Mouse (Mus musculus): ENCODE measurements around the gene Stambp.

Stambp gene

DNA sequence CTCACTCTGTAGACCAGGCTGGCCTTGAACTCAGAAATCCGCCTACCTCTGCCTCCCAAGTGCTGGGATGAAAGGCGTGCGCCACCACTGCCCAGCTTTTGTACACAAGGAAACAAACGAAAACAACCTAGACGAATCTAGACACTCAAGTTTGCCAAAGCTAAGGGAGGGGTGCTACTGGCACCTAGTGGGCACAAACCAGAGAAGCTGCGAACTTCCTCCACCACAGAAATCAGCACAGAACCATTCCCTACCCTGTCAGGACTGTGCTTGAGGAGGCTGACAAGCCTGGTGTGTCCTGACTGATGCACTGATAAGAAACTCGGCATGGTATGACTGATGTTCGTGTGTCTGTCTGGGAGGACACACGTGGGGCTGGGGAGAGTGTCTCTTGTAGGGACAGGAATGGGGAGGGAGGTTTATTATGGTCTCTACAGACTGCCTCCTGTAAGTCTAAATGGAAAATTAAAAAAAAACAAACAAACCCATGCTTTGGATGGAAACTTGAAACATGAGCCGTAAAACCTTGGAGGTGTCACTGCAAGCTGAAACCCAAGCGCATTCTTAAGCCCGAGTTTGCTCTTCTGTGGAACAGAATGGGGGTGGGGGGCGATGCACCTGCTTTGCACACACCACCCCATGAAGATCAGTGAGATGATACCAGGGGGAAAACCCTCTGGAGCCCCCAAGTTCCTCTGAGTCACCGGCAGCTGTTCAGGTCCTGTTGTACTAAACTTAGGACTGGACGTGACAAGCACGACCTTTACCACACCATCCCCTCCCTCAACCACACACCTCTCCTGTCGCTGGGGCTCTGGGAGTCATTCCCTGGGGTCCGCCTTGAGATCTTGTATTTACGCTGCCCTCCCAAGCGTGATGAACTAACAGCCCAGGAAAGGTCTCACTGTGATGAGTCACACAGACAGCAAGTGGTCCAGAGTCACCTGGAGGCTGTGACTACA is 3.3 kb downstream of the Stambp start:
- peak in 1 of 2 experiments; percentile 33 for DNase-seq (ENCODE audit: low spot score in 2 of 2)

DNA sequence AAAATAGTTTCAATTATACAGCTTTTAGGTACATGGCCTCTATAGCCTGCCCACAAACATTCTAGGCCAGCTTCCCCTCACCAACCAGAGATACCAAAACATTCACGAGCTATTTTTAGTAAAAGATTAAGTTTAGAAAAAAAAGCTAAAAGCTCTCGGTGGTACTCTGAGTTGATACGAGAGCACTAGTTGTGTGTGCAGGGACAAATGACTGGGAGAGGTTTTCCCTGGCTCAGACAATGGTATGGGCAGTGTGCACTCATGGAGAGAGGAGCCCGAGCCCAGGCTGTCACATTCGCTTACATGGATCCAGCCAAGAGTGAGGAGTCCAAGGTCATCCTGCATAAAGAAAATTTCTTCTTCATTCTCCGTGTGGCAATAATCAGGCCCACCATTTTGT is 16.6 kb downstream of the Stambp start:
- no peak for DNase-seq (ENCODE audit: low spot score in 2 of 2)

DNA sequence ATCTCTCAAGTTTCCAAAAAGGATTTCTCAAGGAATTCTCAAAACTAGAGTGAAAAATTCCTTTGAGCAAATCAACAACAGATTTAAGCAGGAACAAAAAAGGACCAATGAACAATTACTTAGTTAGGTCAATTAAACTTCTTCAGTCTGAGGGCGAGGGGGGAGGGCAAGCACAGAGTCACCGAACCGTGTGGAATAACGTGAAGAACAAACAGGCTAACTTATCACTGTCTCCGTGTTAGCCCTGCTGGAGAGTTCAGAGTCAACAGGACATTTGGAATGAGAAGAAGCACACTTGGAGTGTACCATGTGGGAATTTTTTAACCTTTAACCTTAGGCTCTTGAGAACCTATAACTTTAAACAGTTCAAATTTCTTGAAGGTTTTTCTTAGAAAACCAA is 24.2 kb downstream of the Stambp start:
- DNase-seq (ENCODE audit: low spot score in 2 of 2): no peak

DNA sequence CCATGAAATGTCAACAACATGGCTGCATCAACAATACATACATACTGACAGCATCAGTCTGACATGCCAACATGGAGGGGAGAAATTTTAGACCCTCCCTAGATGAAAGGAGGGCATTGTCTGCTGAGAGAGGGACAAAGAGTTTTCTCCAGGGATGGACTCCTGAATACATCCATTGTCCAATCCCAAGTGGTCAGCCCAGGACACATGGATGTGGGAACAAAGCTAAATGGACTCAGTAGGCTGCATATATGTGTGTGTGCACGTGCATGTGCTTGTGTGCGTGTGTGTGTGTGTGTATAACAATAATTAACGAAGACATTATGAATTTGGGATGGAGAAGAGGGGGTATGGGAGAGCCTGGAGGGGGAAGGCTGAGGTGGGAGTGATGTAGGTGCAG is 26.8 kb downstream of the Stambp start:
- no peak for DNase-seq (ENCODE audit: low spot score in 2 of 2)

DNA sequence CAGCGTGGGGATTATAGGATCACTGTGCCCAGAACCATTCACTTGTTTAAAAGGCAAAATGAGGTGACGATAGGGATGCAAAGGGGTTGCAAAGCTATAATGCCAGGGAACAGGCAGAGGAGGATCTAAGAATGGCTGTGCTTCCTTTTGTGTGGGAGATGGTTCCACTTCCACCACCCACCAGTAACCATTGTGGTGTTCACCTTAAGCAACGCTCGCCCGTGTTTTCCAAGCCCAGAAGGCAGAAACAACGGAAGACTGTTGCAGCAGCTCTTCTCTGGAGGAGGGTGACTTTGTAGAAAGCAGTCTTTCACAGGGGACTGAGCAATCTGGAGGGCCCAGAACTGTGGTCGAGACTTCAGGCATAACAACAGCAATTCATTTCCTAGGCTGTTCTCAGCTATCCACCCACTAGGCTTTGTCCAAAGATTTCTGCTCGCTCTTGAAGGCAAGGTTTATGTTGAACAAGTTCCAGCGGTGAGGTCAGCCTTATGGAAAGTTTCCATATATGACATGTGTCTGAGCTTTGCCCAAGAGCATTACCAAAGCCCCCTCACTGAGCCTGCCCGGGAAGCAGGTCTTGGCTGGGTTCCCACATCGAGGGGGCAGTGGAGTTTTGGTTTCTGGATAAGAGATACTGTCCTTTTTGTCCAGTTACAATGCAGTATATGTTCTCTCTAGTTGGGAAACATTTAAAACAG is 30.6 kb downstream of the Stambp start:
- peak; percentile 46 to 55 for DNase-seq (ENCODE audit: low spot score in 2 of 2)

DNA sequence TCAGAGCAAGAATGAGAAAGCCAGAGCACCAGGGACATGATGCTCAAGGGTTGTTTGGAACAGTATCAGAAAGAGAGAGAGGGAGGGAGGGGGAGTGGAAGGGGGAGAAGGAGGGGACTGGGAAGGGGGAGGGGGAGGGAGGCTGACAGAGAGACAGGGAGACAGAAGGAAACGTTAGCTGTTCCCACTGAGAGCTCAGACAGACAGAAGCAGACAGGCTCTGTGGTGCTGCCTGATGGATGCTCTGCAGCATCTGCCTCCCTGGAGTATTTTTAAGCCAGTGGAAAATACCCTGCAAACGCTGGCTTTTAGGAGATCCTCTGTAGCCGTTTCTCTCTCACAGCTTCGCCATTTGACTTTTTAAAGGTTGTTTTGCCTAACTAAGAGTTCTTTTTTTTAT is 32.5 kb downstream of the Stambp start:
- DNase-seq (ENCODE audit: low spot score in 2 of 2): peak in 1 of 2 experiments; percentile 57

DNA sequence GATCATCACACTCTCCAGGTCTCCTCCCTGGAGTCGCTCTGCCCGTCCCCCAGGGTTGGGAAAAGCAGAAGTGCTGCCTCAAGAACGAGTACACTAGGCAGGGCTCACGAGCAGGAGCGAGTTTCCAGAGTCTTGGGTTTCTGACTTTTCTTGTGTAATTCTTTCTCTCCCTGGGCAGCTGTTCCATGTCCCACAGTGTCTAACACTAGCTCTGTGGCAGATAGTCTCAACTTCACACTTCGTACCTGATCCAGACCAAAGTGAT is 35.8 kb downstream of the Stambp start:
- no peak for DNase-seq (ENCODE audit: low spot score in 2 of 2)

DNA sequence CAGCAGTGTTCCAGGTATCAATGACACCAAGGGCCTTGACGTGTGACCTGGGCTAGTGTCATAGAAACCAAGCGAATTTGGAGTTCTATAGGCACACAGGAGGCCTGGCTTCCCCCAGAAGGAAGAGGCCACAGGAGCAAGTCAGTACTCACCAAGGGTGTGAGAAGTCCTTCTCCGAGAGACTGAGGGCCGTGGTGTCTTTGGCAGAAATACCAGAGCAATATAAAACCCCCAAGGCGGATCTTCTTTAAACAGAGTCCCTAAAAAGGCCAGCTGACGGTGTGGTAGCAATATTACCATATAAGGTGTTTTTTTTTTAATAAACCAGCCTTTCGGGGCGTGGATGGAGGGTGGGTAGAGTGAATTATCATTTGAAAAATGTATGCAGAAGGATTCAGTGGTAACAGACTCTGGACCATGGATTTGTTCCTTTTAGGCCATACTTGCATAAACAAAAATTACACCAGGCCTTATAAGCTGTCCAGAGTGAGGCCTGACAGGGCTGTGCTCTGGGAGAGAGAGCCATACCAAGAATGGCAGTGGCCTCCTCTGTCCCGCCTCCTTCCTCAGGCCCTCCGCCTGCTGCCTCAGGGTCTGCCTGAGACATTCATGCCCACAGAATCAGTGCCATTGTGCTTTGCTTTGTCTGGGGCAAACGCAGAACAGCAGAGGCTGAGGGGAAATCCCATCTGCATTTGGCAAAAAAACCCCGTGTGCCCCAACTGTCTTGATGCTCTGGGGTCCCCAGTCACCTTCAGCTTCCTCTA is 36.3 kb downstream of the Stambp start, which contains the start of gene Actg2:
Gene Actg2, minus strand, starts transcription at position 238 of the 767 bp plus-strand sequence.
- no peak for DNase-seq (ENCODE audit: low spot score in 2 of 2)

DNA sequence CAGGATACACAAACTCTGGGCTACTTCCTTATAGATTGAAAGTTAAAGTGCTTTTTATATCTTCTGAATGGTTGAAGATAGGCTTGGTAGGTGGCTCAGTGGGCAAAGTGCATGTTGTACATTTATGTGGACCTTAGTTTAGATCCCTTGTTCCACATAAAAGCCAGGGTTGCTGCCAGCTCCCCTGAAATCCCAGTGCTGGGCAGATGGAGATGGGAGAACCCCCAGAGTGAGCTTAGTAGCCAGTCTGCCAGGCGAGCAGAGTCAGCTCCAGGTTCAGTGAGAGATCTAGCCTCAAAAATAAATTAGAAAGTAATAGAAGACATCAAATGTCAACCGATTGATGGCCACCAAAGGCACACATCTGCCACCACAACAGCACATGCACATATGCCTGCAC is 39.9 kb downstream of the Stambp start:
- DNase-seq (ENCODE audit: low spot score in 2 of 2): no peak

DNA sequence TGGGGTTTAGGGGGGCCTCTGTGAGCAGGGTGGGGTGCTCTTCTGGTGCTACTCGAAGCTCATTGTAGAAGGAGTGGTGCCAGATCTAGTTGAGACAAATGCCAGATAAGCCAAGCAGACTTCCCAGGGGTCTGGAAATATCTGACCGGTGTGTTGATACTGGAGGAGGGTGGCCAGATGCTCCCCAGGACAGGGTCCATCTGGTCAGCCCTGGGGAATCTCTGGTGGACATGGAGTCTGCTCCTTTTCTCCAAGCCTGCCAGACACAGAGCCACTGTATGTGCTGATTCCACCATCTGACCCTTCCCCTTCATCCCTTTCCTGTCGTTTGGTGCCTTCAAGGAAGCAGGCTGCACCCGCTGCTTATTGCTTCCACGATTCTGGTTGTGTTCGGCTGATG is 49.3 kb downstream of the Stambp start:
- DNase-seq (ENCODE audit: low spot score in 2 of 2): no peak

DNA sequence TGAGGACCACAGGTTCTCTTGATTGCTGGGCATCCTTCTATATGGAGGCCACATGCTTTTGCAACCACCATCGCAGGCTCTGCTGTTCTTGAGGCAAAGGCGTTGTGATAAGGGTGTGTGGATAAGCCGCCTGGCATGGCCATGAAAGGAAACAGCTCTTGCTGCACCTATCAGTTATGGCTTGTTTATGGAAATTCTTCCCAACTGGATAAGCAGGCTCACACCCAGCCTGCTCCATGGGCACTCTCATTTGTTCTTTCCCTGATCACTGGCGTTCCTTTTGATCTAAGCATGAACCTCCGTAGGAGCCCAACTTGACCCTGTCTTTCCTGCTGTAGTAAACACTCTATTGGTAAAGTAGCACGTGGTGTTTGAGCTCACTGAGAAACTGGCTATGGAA is 50.7 kb downstream of the Stambp start:
- DNase-seq (ENCODE audit: low spot score in 2 of 2): no peak

DNA sequence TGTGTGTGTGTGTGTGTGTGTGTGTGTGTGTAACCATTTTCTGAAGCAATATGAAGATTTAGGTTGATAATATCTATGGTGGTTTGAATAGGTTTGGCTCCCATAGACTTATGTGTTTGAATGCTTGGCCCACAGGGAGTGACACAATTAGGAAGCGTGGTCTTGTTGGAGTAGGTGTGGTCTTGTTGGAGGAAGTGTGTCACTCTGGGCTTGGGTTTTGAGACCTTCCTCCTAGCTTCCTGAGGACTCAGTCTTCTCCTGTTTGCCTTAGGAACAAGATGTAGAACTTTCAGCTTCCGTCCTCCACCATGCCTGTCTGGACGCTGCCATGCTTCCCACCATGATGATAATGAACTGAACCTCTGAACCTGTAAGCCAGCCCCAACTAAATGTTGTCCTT is 53.9 kb downstream of the Stambp start:
- DNase-seq (ENCODE audit: low spot score in 2 of 2): no peak

DNA sequence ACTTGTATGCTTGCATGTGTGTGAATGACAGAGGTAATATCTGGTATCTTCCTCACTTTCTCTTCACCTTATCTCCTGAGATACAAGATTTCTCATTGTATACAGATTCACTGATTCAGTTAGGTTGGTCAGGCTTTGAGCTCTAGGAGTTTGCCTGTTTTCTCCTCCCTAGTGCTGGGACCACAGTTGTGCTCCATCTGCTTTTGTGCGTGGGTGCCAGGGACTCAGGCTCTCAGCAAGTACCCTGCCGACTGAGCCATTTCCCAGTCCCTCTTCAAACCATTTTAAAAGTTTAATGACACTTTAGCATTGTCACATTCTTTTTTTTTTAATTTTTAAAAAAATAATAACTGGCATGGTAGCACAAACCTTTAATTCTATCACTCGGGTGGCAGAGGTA is 57.4 kb downstream of the Stambp start:
- no peak for DNase-seq (ENCODE audit: low spot score in 2 of 2)

DNA sequence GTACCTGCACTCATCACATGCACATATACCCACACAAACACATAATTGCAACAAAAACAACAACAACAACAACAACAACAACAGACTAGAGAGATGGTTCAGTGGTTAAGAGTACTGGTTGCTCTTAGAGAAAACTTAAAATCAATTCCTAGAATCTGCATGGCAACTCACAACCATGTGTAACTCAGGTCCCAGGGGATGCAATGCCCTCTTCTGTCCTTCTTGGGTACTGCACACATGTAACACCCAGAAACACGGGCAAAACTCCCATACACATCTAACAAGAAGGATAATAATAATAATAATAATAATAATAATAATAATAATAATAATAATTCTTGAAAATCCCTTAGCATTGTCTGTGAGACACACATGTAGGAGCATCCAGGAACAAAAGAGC is 60.0 kb downstream of the Stambp start:
- peak in 1 of 2 experiments; percentile 71 for DNase-seq (ENCODE audit: low spot score in 2 of 2)

DNA sequence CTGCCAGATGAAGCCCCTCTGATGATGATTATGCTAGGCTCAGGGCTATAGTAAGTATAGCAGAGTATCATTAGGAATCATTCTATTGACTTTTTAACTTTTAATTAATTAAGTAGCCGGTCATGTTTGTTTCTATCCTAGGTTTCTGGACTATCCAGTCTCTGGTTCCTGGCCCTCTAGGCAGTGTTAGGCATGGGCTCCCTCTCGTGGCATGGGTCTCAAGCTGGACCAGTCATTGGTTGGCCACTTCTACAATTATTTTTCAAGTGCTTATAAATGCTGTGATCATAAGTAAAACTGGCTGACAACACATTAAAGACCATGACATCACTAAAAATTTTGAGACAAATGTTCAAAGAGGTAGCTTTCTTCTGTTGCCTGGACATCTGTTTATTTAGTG is 62.3 kb downstream of the Stambp start:
- no peak for DNase-seq (ENCODE audit: low spot score in 2 of 2)

DNA sequence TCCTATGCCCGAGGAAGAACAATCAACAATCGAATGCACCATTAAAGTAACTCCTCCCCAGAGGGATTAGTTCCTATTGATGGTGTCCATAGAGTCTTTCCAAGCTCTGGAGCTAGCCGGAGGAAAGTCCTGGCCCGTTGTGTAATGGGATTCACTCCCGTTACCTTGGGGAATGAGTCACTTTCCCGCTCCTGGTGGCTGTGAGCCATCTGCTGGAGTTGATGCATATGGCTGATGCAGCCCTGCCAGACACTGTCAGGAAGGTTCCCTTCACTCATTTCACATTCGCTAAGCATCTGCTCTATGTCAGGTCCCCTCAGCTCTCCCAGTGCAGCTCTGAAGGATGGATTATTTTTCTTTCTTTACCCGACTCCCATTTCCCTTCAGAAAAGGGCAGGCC is 63.1 kb downstream of the Stambp start:
- peak; percentile 69 to 77 for DNase-seq (ENCODE audit: low spot score in 2 of 2)

DNA sequence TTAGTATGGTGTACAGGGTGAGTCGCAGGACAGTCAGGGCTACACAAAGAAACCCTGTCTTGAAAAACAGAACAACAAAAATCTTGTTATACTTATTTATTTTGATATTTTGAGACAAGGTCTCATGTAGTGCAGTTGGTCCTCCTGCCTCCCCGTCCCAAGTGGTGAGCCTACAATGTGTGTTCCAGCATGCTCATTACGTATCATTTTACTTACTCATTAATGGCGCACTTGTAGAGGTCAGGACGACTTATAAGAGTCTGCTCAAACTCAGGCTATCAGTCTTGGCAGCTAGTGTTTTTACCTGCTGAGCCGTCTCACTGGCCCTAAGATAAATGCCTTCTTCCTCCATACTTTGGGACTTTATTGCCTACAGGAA is 65.4 kb downstream of the Stambp start:
- DNase-seq (ENCODE audit: low spot score in 2 of 2): no peak

DNA sequence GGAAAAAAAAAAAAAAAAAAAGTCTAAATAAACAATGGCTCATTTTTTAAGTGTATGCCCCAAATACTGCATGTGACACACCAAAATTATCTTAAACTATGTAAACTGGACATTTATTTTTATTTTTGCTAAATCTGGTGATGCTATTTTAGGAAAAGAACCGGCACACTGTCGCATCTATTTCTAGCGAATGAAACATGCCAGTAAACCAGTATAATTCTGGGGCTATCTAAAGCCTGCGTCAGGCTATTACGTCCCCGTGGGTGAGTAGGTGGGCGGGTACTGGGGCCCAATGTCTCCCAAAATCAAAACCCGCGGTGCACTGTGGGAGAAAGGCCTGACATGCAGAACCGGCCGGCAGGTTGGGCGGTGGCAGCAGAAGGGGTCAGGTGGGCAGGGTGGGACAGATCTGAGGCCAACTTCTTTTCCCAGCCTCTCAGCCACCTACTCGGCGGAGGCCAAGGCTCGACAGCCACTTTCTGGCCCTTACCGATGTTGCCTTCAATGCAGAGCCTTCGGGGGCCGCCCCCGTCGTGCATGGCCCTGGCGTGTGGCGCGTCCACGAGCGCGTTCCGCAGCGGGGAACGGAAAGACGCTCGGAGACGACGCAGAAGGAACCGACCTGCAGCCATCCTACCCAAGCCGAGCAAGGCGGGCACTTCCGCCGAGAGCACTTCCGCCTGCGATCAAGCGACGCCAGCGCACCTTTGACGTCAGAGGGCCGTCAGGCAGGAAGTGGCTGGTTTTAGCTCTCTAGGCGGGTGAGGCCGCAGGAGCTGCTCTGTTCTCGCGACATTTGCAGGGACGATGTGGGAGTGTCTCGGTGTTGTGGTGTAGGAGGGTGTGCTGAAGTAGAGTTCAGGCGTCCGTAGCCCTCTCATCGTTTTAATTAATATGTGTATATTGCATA is 66.0 kb downstream of the Stambp start, which contains the start of gene Dguok:
Gene Dguok, minus strand, starts transcription at position 712 of the 910 bp plus-strand sequence.
- DNase-seq (ENCODE audit: low spot score in 2 of 2): peak; percentile 96 to 99

DNA sequence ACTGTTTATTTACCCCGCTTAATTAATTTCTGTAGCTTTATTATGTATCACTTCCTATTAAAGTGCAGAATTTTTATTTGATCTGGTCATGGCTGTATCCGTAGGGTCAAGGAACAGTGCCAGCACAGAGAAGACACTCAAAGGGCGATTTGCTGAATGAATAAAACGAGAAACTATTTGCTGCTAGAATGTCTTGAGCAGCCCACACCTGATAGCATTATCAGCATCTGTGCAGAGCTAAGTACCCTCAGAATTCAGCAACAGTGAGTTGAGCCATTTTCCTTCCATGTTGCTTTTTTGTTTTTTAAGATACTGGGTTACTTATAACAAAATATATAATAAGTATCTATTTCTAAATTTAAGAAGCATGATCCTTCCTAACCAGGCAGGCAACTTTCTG is 67.0 kb downstream of the Stambp start:
- no peak for DNase-seq (ENCODE audit: low spot score in 2 of 2)

DNA sequence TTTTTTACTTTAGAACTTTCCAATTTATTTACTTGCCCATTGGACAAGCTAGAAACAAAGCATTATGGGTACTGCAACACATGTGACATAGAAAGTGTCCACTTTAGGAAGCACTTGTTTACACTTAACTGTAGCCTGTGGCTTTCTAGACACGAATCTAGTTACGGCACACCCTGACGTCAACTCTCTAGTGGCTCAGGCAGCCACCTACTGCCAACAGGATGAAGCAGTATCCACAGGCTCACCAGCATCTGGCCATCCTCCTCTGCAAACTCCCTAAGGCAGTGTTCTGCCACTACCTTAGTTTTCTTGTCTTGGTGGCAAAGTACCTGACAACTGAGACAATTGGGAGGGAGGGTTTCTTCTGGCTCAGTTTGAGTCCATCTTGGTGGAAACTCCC is 69.2 kb downstream of the Stambp start:
- DNase-seq (ENCODE audit: low spot score in 2 of 2): no peak

DNA sequence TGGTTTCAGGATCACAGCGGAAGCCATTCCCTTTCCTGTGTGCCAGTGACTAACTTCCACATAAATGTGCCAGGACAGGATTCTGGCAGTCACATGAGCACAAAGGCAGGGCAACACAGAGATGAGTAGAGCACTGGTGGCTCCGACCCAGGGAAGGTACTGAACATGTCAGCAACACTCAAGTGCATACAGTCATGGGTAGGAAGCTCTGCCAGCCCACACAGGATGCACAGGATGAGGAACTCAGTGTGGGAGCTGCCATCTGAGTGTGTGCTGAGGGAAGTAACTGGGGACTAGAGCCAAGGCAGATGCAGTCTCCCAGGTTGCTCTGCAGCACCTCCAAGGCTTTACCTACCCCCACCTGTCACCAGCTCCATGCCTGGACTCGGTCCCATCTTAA is 69.9 kb downstream of the Stambp start:
- DNase-seq (ENCODE audit: low spot score in 2 of 2): peak; percentile 55 to 62
